Mouse (Mus musculus) gastrocnemius, adult 8-10 months (tissue): Measurements from ENCODE around the gene Olfr770. TPM values are rescaled to one million over a fixed set of nuclear protein-coding genes. Genes with fewer than 3 reads are reported as not detected.
"Not testable (repeated sequence)": the region's sequence is repeated elsewhere in the genome, so short reads cannot be mapped to it uniquely, and the experiment has no call there.

Experiments used
- DNase-seq, 2 experiments: peaks; one replicate each; pipeline ENCODE4 v3.0.0; 2022; ENCODE audit warnings: low spot score in 2 of 2
- total RNA-seq, 4 experiments: library from RNA; stranded (reverse); gene quantifications; 2 replicates each; pipeline ENCODE4 v1.2.4; 2022

Gene Olfr770
- total RNA-seq = not detected

DNA sequence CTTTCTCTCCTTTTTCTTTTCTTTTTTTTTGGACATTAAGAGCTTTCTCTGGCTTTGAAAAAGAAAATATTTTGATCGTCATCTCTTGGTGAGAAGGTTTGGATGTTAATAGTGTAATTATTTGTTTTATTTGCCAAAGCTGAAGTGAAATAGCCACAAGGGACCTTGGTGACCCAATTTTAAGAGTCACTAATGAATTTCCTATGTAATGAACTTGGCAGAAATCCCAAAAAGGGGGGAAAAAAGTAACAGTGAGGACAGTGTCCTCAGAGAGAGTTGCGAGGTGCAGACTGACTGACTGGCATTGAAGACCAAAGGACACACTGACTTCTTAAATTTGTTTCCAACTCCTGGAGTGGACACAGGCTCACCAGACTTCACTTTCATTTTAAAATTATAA lies at the start of gene Olfr770:
TSS of gene Olfr770 (minus strand) at position 101 of the 400 bp plus-strand sequence.
- no peak for DNase-seq

DNA sequence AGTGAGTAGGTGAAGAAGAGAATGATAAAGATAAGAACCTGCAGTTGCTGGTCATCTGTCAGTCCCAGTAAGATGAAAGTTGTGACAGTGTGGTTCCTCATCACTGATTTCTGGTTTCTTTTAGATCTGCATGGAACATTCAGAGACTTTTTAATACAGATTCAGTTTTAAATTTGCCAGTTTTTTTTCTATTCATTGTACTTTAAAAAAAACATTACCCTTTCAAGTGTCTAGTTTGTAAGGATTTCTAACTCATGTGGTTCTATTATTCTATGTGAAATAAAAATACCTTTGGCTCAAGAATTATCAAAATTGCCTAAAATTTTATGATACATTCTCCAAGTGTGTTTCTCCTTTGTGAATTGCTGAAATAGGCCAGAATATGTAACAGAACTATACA lies 48.5 kb upstream of the Olfr770 start, which contains the start of gene Olfr773:
TSS of gene Olfr773 (minus strand) at position 101 of the 400 bp plus-strand sequence.
- DNase-seq = not testable (repeated sequence)

DNA sequence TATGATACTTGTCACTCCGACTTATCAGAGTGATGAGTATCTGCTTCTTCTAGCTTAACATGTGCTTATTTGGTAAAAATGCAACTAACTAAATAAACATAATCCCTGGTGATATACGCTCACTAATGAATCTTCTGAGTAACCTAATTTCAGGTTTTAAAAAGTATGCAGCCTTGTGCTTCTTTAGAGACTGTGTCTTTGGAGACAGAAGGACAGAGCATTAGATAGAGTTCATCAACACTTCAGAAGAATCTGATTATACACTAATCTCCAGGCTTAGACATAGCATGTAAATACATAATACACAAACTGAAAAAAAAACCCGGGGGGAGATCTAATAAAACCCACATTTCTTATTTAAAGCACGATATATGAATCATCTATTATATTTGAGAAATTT lies 39.0 kb upstream of the Olfr770 start, which contains the start of gene Olfr772:
TSS of gene Olfr772 (minus strand) at position 101 of the 400 bp plus-strand sequence.
- DNase-seq = not testable (repeated sequence)

DNA sequence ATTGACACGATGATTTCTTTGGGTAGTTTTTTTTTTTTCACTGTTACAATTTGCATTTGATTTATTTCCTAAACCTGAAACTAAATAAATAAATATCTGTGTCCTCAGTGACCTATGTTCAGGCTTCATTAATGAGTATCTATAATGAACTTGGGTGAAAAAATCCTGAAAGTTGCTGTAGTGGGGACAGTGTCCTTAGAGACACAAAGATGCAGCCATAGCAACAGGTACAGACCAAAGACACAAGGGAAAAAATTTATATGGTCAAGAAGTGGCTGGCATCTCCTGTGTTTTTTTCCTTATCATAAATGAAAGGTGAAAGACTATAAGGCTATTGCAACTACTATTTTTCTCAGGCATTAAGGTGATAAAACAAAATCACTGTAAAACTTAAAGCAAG lies 25.9 kb upstream of the Olfr770 start, which contains the start of gene Olfr771:
TSS of gene Olfr771 (minus strand) at position 101 of the 400 bp plus-strand sequence.
- DNase-seq = no peak

DNA sequence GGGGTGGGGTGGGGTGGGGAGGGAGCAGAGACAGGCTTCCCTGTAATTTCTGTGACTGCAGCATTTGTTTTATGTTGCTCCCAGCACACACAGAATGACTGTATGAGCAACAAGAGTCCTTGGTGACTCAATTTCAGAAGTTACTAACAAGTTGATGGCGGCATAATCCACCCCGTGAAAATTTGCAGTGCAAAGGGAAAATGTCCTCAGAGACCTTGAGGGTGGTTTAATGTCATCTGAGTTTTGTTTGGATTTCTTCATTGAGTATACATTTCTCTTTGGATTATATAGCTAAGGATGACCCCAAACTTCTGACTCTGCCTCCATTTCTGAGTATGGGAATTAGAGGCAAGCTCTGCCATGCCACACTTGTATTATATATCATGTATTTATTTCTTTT lies 21.0 kb downstream of the Olfr770 start, which contains the start of gene Olfr769:
TSS of gene Olfr769 (minus strand) at position 101 of the 400 bp plus-strand sequence.
- no peak for DNase-seq

DNA sequence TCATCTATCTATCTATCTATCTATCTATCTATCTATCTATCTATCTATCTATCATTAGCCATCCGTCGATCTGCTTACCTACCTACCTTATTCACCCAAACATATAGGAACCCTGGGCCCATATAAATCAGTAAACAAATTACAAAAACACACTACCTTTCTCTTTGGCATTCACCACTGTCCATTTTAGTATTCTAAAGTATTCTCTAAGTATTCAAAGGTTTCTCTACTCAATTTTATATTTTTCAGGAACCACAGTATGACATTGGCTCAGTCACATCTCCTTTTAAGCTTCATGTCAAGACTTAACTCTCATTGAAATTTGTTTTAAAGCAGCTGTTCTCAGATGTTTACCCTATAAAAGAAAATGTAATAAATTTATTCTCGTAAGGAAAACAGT lies 23.7 kb downstream of the Olfr770 start:
- DNase-seq = no peak

GRCm38 (mm10) chr10:129101231-129101630 lies 37.6 kb downstream of the Olfr770 start:
- no peak for DNase-seq

- no peak for DNase-seq
These were observed 39.5 kb downstream of the Olfr770 start, which contains the start of gene Olfr768 for GRCm38 (mm10) chr10:129099275-129099674. Olfr768 (minus strand) TSS chr10:129099375.

- DNase-seq = not testable (repeated sequence)
These were observed 56.0 kb downstream of the Olfr770 start, which contains the start of gene Olfr767 for GRCm38 (mm10) chr10:129082810-129083209. Olfr767 (minus strand) TSS chr10:129082910.

Other genes with a start within 250 kb of the Olfr770 start
- gene Gdf11, start 247.3 kb downstream of the Olfr770 start, total RNA-seq = 1 to 10 TPM; 2.7 to 8.9 (median 5.9) TPM
- 100 to 1,000 TPM; 136 to 170 (median 151) TPM for gene Cd63, start 238.0 kb downstream of the Olfr770 start, total RNA-seq
- 1 to 10 TPM; 3.1 to 4.2 (median 3.7) TPM for gene Rdh5, start 216.1 kb downstream of the Olfr770 start, total RNA-seq
- gene Bloc1s1, start 215.0 kb downstream of the Olfr770 start, total RNA-seq = 100 to 1,000 TPM; 119 to 153 (median 140) TPM
- gene Itga7, start 205.2 kb downstream of the Olfr770 start, total RNA-seq = 10 to 100 TPM; 63.3 to 69.0 (median 65.3) TPM
- gene Mettl7b, start 178.0 kb downstream of the Olfr770 start, total RNA-seq = under 1 TPM in 1 of 4 experiments, not detected in 3; 0.32 TPM
- not detected for gene Olfr9, start 149.6 kb downstream of the Olfr770 start, total RNA-seq
- not detected for gene Olfr763, start 128.2 kb downstream of the Olfr770 start, total RNA-seq
- gene Olfr764-ps1, start 99.1 kb downstream of the Olfr770 start, total RNA-seq = not detected
- not detected for gene Olfr765, start 89.0 kb downstream of the Olfr770 start, total RNA-seq
- not detected for gene Olfr766-ps1, start 70.0 kb downstream of the Olfr770 start, total RNA-seq
- gene Olfr767, start 56.1 kb downstream of the Olfr770 start, total RNA-seq = not detected
- not detected for gene Olfr768, start 39.6 kb downstream of the Olfr770 start, total RNA-seq
- gene Olfr769, start 21.1 kb downstream of the Olfr770 start, total RNA-seq = not detected
- gene Olfr771, start 25.8 kb upstream of the Olfr770 start, total RNA-seq = not detected
- not detected for gene Olfr772, start 38.9 kb upstream of the Olfr770 start, total RNA-seq
- not detected for gene Olfr773, start 48.4 kb upstream of the Olfr770 start, total RNA-seq
- gene Olfr774, start 97.2 kb upstream of the Olfr770 start, total RNA-seq = not detected
- gene Olfr775, start 109.4 kb upstream of the Olfr770 start, total RNA-seq = not detected
- not detected for gene Olfr776, start 120.1 kb upstream of the Olfr770 start, total RNA-seq
- not detected for gene Olfr777, start 132.5 kb upstream of the Olfr770 start, total RNA-seq
- gene Olfr780, start 179.1 kb upstream of the Olfr770 start, total RNA-seq = not detected
- not detected for gene Olfr781, start 189.9 kb upstream of the Olfr770 start, total RNA-seq
- gene Olfr782, start 209.9 kb upstream of the Olfr770 start, total RNA-seq = not detected
- gene Olfr784, start 245.1 kb upstream of the Olfr770 start, total RNA-seq = not detected